Mouse (Mus musculus) ES-Bruce4 (cell line): ENCODE measurements around the gene Zfp239. TPM values are rescaled to one million over a fixed set of nuclear protein-coding genes. Genes with fewer than 3 reads are reported as not detected.

Source experiments
- H3K27ac ChIP-seq: 2 replicates; pipeline ENCODE4 v1.5.1; 2012; ENCODE audit warnings: low read length, inconsistent platforms; ENCODE audit not compliant: insufficient read depth
- H3K27me3 ChIP-seq: 2 replicates; pipeline ENCODE4 v1.6.1; 2012; ENCODE audit warnings: mild to moderate bottlenecking, low read length, inconsistent platforms; ENCODE audit not compliant: control insufficient read depth, poor library complexity, insufficient read depth, severe bottlenecking
- H3K36me3 ChIP-seq: 2 replicates; pipeline ENCODE4 v1.6.1; 2012; ENCODE audit warnings: inconsistent platforms, mild to moderate bottlenecking, low read length, moderate library complexity; ENCODE audit not compliant: control insufficient read depth, poor library complexity, insufficient read depth, severe bottlenecking
- H3K4me1 ChIP-seq: one replicate; pipeline ENCODE4 v1.8.1; 2011; ENCODE audit warnings: low read length; ENCODE audit not compliant: control insufficient read depth, insufficient read depth
- H3K4me3 ChIP-seq: 2 replicates; pipeline ENCODE4 v1.5.1; 2011; ENCODE audit warnings: low read depth, mild to moderate bottlenecking, low read length
- H3K9ac ChIP-seq: 2 replicates; pipeline ENCODE4 v1.6.1; 2012; ENCODE audit warnings: low read depth, mild to moderate bottlenecking, inconsistent platforms; ENCODE audit not compliant: poor library complexity, severe bottlenecking
- H3K9me3 ChIP-seq: replicated peaks from 2 replicates; pipeline ENCODE4 v1.6.1; 2012; ENCODE audit warnings: mild to moderate bottlenecking, low read length, inconsistent platforms; ENCODE audit not compliant: control insufficient read depth, poor library complexity, insufficient read depth, severe bottlenecking
- CTCF ChIP-seq: IDR thresholded peaks from one replicate; pipeline ENCODE4 v1.8.1; 2011; ENCODE audit warnings: low read depth, low read length
- EP300 ChIP-seq: IDR thresholded peaks from 2 replicates; pipeline ENCODE4 v1.6.1; 2011; ENCODE audit warnings: low read depth, low read length; ENCODE audit not compliant: insufficient read depth
- POLR2A ChIP-seq: IDR thresholded peaks from one replicate; pipeline ENCODE4 v1.8.1; 2011; ENCODE audit warnings: low read length; ENCODE audit not compliant: insufficient read depth
- polyA plus RNA-seq: library from polyadenylated mRNA; stranded (reverse); fragments of >200 nt; gene quantifications from 2 replicates; pipeline ENCODE4 v1.2.4, GENCODE M21; 2011; ENCODE audit warnings: low read depth; ENCODE audit not compliant: missing spikeins, insufficient read depth, insufficient read length

Zfp239 gene
- 8.8 and 9.4 TPM in 2 replicates for polyA plus RNA-seq

GRCm38 (mm10) chr6:117861848-117862247 is at the start of gene Zfp239:
Zfp239 (plus strand) TSS chr6:117862100.
- TF ChIP-seq POLR2A (no peak), EP300 (no peak), CTCF (no peak)
- H3K9me3 ChIP-seq, result no peaks in the 10 kb centered on the region
- H3K4me3 ChIP-seq, result peak within 1 kb of the TSS; percentile 72
- H3K27me3 ChIP-seq, result no peaks in the 10 kb centered on the region
- no peaks in the 10 kb centered on the region for H3K4me1 ChIP-seq
- H3K27ac ChIP-seq, result no peak within 1 kb of the TSS
- H3K9ac ChIP-seq, result peak within 1 kb of the TSS; percentile 78
- no peaks in the 10 kb centered on the region for H3K36me3 ChIP-seq

- H3K4me1 ChIP-seq, result no peaks in the 10 kb centered on the region
- TF ChIP-seq POLR2A (no peak), CTCF (no peak), EP300 (no peak)
- no peak overlapping the region for H3K9ac ChIP-seq
- H3K27ac ChIP-seq, result no peak overlapping the region
- H3K27me3 ChIP-seq, result no peaks in the 10 kb centered on the region
- H3K4me3 ChIP-seq, result no peak overlapping the region
- H3K9me3 ChIP-seq, result no peaks in the 10 kb centered on the region
- no peaks in the 10 kb centered on the region for H3K36me3 ChIP-seq
Observed at GRCm38 (mm10) chr6:117814681-117815080, 47.2 kb upstream of the Zfp239 start.

GRCm38 (mm10) chr6:117817108-117817541 is 44.8 kb upstream of the Zfp239 start:
- Histone ChIP-seq H3K27ac (no peak overlapping the region), H3K36me3 (no peaks in the 10 kb centered on the region), H3K4me1 (no peaks in the 10 kb centered on the region), H3K9ac (no peak overlapping the region), H3K27me3 (0 out of 2 replicates have a peak, but pooled peaks cover 1% of the 10 kb centered on the region), H3K9me3 (no peaks in the 10 kb centered on the region), H3K4me3 (no peak overlapping the region)
- TF ChIP-seq POLR2A (no peak), CTCF (no peak), EP300 (no peak)

- no peak overlapping the region for H3K4me3 ChIP-seq
- no peak overlapping the region for H3K9ac ChIP-seq
- H3K27ac ChIP-seq, result no peak overlapping the region
- H3K9me3 ChIP-seq, result no peaks in the 10 kb centered on the region
- no peaks in the 10 kb centered on the region for H3K36me3 ChIP-seq
- H3K4me1 ChIP-seq, result no peaks in the 10 kb centered on the region
- TF ChIP-seq EP300 (no peak), POLR2A (no peak), CTCF (no peak)
- H3K27me3 ChIP-seq, result 0 out of 2 replicates have a peak, but pooled peaks cover 1% of the 10 kb centered on the region
Observed at GRCm38 (mm10) chr6:117820327-117820726, 41.6 kb upstream of the Zfp239 start.

DNA sequence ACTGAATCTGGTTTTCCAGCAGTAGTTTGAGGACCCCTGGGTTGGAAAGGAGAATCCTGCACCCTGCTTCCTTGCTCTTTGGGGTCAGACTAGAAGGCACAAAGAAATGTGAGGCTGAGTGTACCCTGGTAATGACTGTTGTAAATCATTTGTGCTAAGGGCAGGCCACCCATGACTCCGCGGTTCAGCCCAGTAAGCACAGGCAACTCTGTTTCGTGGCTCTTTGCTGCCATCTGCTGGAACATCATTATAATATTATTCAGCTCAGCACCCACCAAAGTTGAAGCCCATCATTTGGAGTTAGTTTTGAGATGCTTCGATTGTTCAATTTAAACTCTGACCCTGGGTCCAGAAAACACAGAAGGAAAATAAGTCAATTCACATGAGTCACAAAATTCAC is 36.5 kb upstream of the Zfp239 start:
- Histone ChIP-seq H3K4me3 (no peak overlapping the region), H3K9ac (no peak overlapping the region), H3K27me3 (0 out of 2 replicates have a peak, but pooled peaks cover 1% of the 10 kb centered on the region), H3K4me1 (no peaks in the 10 kb centered on the region), H3K9me3 (no peaks in the 10 kb centered on the region), H3K27ac (no peak overlapping the region), H3K36me3 (no peaks in the 10 kb centered on the region)
- TF ChIP-seq POLR2A (no peak), CTCF (peak; percentile 63)

DNA sequence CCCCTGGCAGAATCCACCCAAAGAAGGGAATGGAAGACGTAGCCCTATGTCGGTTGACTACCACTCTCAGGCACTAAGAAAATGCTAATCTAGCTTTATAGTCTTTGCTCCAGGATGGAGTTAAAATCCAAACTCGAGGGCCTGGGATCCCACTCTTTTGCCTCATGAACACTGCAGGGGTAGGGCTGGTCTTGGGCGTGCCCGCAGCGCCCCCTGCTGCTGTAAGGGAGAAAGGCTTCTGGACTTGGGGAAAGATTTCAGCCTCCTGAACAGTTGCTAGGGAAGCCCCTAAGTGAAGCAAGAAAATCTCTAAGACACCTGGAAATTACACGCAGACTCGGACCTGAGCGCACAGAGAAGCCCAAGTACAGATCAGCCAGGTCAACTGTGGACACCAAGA is 33.6 kb upstream of the Zfp239 start:
- TF ChIP-seq CTCF (peak; percentile 85), POLR2A (no peak)

More for the DNA sequence above, 33.6 kb upstream of the Zfp239 start:
- Histone ChIP-seq H3K27ac (no peak overlapping the region), H3K9me3 (no peaks in the 10 kb centered on the region), H3K4me3 (no peak overlapping the region), H3K4me1 (no peaks in the 10 kb centered on the region), H3K9ac (no peak overlapping the region), H3K36me3 (no peaks in the 10 kb centered on the region), H3K27me3 (no peaks in the 10 kb centered on the region)
